Mouse (Mus musculus) intestine, embryonic 14.5 days (tissue): ENCODE measurements at regions not wholly inside any gene's neighbourhood (a gene's known extent, or its start where the extent isn't known, plus 50 kb on each side); places are given as distances from the start of the nearest gene placed in this dataset.

ENCODE experiments used
- ATAC-seq: fragments of 200-750 bp; cut with Nextera tagmentation; replicated peaks from 2 replicates; pipeline ENCODE4 v1.8.0; 2017; ENCODE audit warnings: low read depth, moderate number of reproducible peaks, moderate TSS enrichment, moderate library complexity; ENCODE audit not compliant: low FRiP score, low TSS enrichment
- DNase-seq: peaks from one replicate; pipeline ENCODE4 v3.0.0-alpha.2; 2018; ENCODE audit warnings: low spot score
- H3K27ac ChIP-seq: fragments of 300-500 bp; sonication (generic); 2 replicates; pipeline ENCODE4 v1.5.1; 2014; ENCODE audit warnings: low read depth, mild to moderate bottlenecking, control low read depth
- H3K27me3 ChIP-seq: fragments of 300-500 bp; sonication (generic); replicated peaks from 2 replicates; pipeline ENCODE4 v1.6.1; 2014; ENCODE audit warnings: low read length, control low read depth; ENCODE audit not compliant: control insufficient read depth, insufficient read depth
- H3K36me3 ChIP-seq: fragments of 300-500 bp; sonication (generic); 2 replicates; pipeline ENCODE4 v1.6.1; 2014; ENCODE audit warnings: low read length, control low read depth; ENCODE audit not compliant: control insufficient read depth, insufficient read depth
- H3K4me1 ChIP-seq: fragments of 300-500 bp; sonication (generic); replicated peaks from 2 replicates; pipeline ENCODE4 v1.6.1; 2014; ENCODE audit warnings: low read length, control low read depth, mixed read lengths; ENCODE audit not compliant: control insufficient read depth, insufficient read depth
- H3K4me2 ChIP-seq: fragments of 300-500 bp; sonication (generic); 2 replicates; pipeline ENCODE4 v1.6.1; 2014; ENCODE audit warnings: low read length
- H3K4me3 ChIP-seq: fragments of 300-500 bp; sonication (generic); 2 replicates; pipeline ENCODE4 v1.5.1; 2014; ENCODE audit warnings: low read depth, low read length, control low read depth, mixed read lengths
- H3K9ac ChIP-seq: fragments of 300-500 bp; sonication (generic); 2 replicates; pipeline ENCODE4 v1.6.1; 2014; ENCODE audit warnings: mild to moderate bottlenecking, low read length
- H3K9me3 ChIP-seq: fragments of 300-500 bp; sonication (generic); 2 replicates; pipeline ENCODE4 v1.6.1; 2016; ENCODE audit warnings: low read length, control low read depth; ENCODE audit not compliant: control insufficient read depth
- WGBS: fragments of 180-500 bp; shearing (Covaris S2); extraction: QIAGEN DNeasy Blood & Tissue Kit; methylation state at CpG from one replicate; pipeline ENCODE4 v1.1.7; 2014; 5-methylcytosine and 5-hydroxymethylcytosine counted together

DNA sequence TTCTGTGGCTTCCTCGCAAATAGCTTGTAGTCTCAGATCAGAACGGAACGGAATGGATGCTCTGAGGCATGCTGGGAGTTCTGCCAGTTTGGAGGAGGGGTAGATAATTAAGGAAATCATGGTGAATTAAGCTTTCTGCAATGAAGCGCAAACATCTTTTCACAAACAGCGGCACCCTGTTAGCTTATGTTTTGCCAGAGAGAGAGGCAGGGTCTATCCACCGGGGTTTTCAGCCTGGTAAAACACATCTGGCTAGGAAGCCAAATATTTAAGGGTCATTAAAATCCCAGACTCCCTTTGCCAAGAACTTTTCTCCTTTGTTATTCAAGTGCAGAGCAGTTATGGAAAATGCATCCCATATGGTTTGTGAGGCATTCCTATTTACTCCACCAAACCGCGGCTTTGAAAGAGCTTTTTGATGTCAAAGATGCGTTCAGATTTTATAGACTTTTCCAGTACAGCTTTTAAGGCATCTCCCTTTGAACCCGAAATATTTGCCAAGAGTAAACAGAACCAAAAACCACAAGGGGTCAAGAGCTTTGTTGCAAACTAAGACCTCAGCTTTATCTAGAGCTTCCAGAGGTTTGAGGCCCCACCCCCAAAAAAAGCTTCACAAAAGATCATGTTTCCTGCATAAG lies 287.4 kb upstream of the Cdh5 start:
- Histone ChIP-seq H3K27ac (peak overlapping the region; percentile 69; the same call in 1 of the 2 replicates), H3K4me3 (no peak overlapping the region), H3K4me2 (no peak overlapping the region), H3K9me3 (no peaks in the 10 kb centered on the region), H3K36me3 (no peaks in the 10 kb centered on the region), H3K9ac (no peak overlapping the region), H3K27me3 (no peaks in the 10 kb centered on the region), H3K4me1 (peaks cover 15% of the 10 kb centered on the region; the same call in 1 of the 2 replicates)
- ATAC-seq: no peak
- 39% methylated on average over 10 of the region's 10 CpGs for WGBS
- no peak for DNase-seq

DNA sequence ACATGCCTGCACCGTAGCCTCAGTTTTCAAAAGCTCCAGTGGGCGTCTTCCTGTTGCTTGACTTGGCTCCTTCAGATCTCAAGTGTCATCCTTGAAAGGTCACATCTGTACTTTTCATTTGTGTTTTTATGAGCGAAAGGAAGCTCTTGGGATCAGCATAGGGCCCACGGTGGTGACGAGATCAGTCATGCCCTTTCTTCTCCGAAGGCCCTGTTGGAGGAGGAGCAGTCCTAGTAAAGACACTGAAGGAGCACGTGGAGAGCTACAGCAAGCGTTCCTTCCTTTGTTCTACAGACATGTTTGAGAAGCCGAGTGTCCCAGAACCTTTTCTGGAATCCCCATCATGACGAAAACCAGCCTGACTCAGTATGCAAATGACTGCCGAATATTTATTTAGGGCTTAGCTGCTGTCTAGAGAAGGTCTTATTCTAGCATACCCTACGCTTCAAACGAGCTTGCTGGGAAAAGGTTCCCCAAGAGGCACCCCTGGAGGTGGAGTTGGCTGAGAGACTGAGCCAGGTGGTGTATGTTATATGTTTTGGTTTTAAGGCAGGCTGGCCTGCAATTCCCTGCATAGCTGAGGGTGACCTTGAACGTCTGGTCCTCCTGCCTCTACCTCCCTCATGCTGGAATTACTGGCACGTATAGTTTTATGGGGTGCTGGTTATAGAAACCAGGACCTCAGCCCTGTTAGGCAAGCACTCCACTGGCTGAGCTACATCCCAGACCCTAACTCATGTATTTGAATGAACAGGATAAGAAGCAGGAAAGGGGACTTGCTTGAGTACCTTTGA lies 285.1 kb upstream of the Cdh5 start:
- no peak overlapping the region for H3K27ac ChIP-seq
- DNase-seq: no peak
- peaks cover 15% of the 10 kb centered on the region; the same call in 1 of the 2 replicates for H3K4me1 ChIP-seq
- H3K27me3 ChIP-seq: no peaks in the 10 kb centered on the region
- H3K9me3 ChIP-seq: no peaks in the 10 kb centered on the region
- H3K4me3 ChIP-seq: no peak overlapping the region
- 55% methylated on average over 15 of the region's 15 CpGs for WGBS
- ATAC-seq: no peak
- no peaks in the 10 kb centered on the region for H3K36me3 ChIP-seq
- no peak overlapping the region for H3K9ac ChIP-seq
- H3K4me2 ChIP-seq: no peak overlapping the region

DNA sequence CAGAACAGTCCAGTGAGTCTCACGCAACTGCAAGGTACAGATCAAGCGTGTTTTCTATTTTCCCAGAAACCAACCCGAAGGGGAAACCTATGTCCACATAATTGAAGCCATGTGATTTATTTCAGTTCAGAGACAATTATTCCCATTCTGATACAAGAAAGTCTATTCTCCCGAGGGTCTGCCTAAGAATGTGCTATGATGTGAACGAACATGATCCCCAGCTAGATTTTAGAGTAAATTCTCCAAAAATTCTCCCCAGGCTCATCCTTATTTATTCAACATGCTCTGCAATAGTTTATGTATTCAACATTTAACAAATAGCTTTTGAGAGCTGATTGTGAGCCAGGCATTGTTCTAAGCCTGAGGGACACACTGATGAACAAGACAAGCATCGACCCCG lies 277.9 kb upstream of the Cdh5 start:
- H3K4me2 ChIP-seq: no peak overlapping the region
- H3K9ac ChIP-seq: no peak overlapping the region
- peaks cover 3% of the 10 kb centered on the region; the same call in 1 of the 2 replicates for H3K4me1 ChIP-seq
- ATAC-seq (no peak), DNase-seq (no peak)
- no peaks in the 10 kb centered on the region for H3K36me3 ChIP-seq
- H3K9me3 ChIP-seq: no peaks in the 10 kb centered on the region
- no peak overlapping the region for H3K4me3 ChIP-seq
- H3K27ac ChIP-seq: no peak overlapping the region
- WGBS: 89% methylated on average over 7 of the region's 7 CpGs
- H3K27me3 ChIP-seq: no peaks in the 10 kb centered on the region

- Histone ChIP-seq H3K4me3 (no peak overlapping the region), H3K36me3 (no peaks in the 10 kb centered on the region), H3K9me3 (no peaks in the 10 kb centered on the region), H3K27ac (peak overlapping the region; percentile 16; the same call in 1 of the 2 replicates), H3K4me2 (no peak overlapping the region), H3K27me3 (no peaks in the 10 kb centered on the region), H3K4me1 (peaks cover 3% of the 10 kb centered on the region; the same call in 1 of the 2 replicates), H3K9ac (no peak overlapping the region)
- DNase-seq (no peak), ATAC-seq (no peak)
- 48% methylated on average over 1 of the region's 1 CpGs for WGBS
Measured at GRCm38 (mm10) chr8:103824747-103825146, 276.7 kb upstream of the Cdh5 start.

- peaks cover 3% of the 10 kb centered on the region; the same call in 1 of the 2 replicates for H3K4me1 ChIP-seq
- DNase-seq (peak; percentile 57), ATAC-seq (no peak)
- no peaks in the 10 kb centered on the region for H3K27me3 ChIP-seq
- no peak overlapping the region for H3K4me3 ChIP-seq
- H3K36me3 ChIP-seq: no peaks in the 10 kb centered on the region
- H3K27ac ChIP-seq: peak overlapping the region; percentile 16; the same call in 1 of the 2 replicates
- H3K9ac ChIP-seq: no peak overlapping the region
- H3K4me2 ChIP-seq: no peak overlapping the region
- H3K9me3 ChIP-seq: no peaks in the 10 kb centered on the region
- WGBS: 35% methylated on average over 3 of the region's 3 CpGs
Measured at GRCm38 (mm10) chr8:103825289-103825688, 276.1 kb upstream of the Cdh5 start.

DNA sequence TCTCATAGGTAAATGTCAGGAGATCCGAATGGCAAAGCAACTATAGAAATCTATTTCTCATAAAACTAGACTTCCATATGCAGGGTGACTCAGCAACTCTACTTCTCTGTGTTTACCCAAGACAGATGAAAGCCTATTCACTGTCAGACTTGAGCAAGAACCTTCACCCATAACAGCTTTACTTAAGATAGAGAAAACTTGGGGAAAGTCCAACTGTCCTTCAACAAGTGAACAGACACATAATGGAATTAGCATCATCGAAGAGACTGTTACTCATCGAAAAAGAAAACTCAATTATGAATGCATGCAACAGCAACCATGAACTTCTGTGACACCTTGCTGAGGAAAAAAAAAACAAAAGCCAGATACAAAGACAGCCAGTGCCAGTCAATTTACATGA lies 271.0 kb upstream of the Cdh5 start:
- Histone ChIP-seq H3K4me1 (0 out of 2 replicates have a peak, but pooled peaks cover 3% of the 10 kb centered on the region), H3K9ac (no peak overlapping the region), H3K4me2 (no peak overlapping the region), H3K27ac (no peak overlapping the region), H3K27me3 (no peaks in the 10 kb centered on the region), H3K36me3 (no peaks in the 10 kb centered on the region), H3K9me3 (no peaks in the 10 kb centered on the region), H3K4me3 (no peak overlapping the region)
- 86% methylated on average over 3 of the region's 3 CpGs for WGBS
- no peak for ATAC-seq
- no peak for DNase-seq

GRCm38 (mm10) chr8:103839990-103840389 lies 261.4 kb upstream of the Cdh5 start:
- DNase-seq (no peak), ATAC-seq (no peak)
- no peaks in the 10 kb centered on the region for H3K27me3 ChIP-seq
- no peak overlapping the region for H3K9ac ChIP-seq
- no peak overlapping the region for H3K4me3 ChIP-seq
- no peaks in the 10 kb centered on the region for H3K9me3 ChIP-seq
- 88% methylated on average over 4 of the region's 4 CpGs for WGBS
- H3K36me3 ChIP-seq: no peaks in the 10 kb centered on the region
- H3K4me1 ChIP-seq: no peaks in the 10 kb centered on the region
- H3K4me2 ChIP-seq: no peak overlapping the region
- no peak overlapping the region for H3K27ac ChIP-seq

- Histone ChIP-seq H3K9ac (no peak overlapping the region), H3K9me3 (no peaks in the 10 kb centered on the region), H3K4me3 (no peak overlapping the region), H3K4me2 (no peak overlapping the region), H3K4me1 (no peaks in the 10 kb centered on the region; the same call in 1 of the 2 replicates), H3K27me3 (no peaks in the 10 kb centered on the region), H3K27ac (no peak overlapping the region), H3K36me3 (no peaks in the 10 kb centered on the region)
- 71% methylated on average over 1 of the region's 1 CpGs for WGBS
- DNase-seq (no peak), ATAC-seq (no peak)
Measured at GRCm38 (mm10) chr8:103845964-103846363, 255.5 kb upstream of the Cdh5 start.
